Mouse (Mus musculus) yolk sac, embryonic 10.5 days (tissue): ENCODE results near the gene Acss3.
A peak's percentile ranks its signal among the peaks of the same experiment; 100 is the strongest.

Source experiments
- DNase-seq: peaks from one replicate; pipeline ENCODE4 v3.0.0-alpha.2; 2017; ENCODE audit warnings: low spot score

The Acss3 gene

DNA sequence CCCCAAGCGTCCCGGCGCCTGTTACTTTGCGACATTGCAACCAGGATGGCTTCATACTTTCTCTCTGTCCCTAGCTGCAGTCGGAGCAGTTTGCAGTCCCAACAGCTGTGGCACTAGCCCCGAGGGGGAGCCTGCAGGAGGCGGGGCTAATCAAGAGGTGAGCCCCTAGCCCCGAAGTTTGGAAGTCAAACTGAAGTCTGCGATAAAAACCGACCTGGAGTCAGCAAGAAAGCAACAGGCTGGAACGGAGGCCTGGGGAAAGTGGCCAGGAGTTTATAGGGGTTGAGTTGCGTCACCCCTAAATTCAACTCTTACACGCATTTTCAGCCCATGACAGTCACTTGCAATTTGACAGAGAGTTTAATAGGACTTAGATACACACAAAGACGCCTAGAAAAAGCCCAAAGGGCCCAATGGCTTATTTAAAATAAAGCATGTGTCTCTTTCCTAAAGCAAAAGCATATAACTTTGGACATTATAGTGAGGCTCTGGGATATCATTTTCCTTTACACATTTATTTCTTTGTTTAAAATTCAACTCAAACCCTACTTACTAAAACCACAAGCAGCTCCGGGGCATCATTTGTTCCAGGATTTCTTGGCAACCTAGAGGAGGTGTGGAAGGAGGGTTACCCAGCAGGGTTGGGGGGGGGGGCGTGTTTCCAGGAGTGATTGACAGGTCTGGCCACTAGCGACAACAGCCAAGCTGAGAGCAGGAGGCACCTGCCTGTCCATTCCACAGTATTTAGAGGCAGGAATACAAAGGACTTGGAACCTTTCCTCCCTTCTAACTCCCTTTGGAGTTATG lies at the start of gene Acss3:
Gene Acss3 (minus strand): TSS at position 140 of the 807 bp plus-strand sequence.
- peak; percentile 23 for DNase-seq

- DNase-seq: no peak
Observed at GRCm38 (mm10) chr10:107172003-107172689, 48.7 kb upstream of the Acss3 start.

- no peak for DNase-seq
Observed at GRCm38 (mm10) chr10:107166486-107166885, 43.0 kb upstream of the Acss3 start.

DNA sequence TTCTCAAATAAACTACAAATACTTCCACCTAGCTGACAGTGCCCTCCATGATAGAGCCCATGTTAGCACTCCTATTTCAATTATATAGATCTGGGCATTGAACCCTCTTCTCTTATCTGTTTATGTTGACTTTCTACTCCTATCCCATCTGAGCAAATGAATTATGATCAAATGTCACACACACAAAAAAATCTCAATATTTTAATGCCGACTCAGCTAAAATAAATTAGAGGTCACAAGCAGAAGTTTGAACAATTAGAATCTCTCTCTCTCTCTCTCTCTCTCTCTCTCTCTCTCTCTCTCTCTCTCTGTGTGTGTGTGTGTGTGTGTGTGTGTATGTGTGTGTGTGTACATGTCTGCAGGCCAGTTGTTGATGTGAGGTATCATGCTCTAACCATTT lies 25.3 kb upstream of the Acss3 start:
- no peak for DNase-seq

- DNase-seq: no peak
Observed at GRCm38 (mm10) chr10:107144016-107144415, 20.5 kb upstream of the Acss3 start.

GRCm38 (mm10) chr10:107142910-107143309 lies 19.4 kb upstream of the Acss3 start:
- DNase-seq: no peak

- peak; percentile 4 for DNase-seq
Observed at GRCm38 (mm10) chr10:107122744-107123528, 532 bp downstream of the Acss3 start.

GRCm38 (mm10) chr10:107121301-107121700 lies 2.2 kb downstream of the Acss3 start:
- DNase-seq: no peak

DNA sequence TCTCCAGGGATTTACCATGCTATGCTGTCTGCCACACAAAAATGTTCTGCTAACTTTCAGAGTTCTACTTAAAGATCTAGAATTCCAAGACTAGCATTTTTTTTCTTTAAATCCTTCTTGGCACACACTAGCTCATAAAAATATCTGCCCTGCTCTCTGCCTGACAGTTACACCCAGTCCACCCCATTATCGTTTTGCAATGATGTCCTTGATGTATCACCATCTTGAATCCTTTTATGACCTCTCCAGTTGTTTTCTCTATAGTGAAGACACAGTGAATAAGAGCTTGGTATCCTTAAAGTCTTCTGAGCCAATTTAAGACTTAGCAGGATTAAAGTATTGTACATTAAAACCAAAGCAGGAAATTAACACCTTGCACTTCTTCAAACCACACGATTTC lies 4.3 kb downstream of the Acss3 start:
- DNase-seq: no peak

GRCm38 (mm10) chr10:107116709-107117267 lies 6.7 kb downstream of the Acss3 start:
- no peak for DNase-seq

DNA sequence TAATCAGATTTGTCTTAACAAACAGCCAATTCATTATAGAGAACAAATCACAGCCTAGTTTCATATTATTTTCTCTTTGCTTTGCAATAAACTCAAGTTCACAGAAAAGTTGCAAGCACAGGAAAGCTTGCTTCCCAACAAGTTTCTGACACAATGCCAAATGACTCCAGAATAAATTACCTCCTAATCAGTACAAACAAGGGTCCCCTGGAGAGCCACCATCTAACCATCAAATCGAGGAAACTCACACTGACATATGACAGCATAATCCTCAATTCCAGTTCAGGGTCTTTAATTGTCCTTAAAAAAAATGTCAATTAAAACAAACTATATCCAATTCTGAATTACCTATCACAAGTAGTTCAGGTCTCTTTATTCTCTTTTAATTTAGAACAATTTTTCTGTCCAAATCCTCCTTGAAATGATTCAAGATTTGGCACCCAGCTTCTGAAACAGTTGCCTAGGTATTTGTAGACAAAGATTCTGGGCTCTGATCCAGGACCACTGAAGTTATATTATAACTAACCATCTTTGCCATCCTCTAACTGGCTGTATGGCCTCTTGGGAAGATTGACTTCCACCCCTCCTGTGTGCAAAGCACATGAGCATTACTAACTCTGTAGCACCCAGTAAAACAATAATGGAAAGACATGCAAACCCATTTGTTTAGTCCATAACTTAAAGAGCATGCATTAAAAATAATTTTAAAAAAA lies 7.4 kb downstream of the Acss3 start:
- no peak for DNase-seq

GRCm38 (mm10) chr10:107115121-107115520 lies 8.3 kb downstream of the Acss3 start:
- DNase-seq: no peak

- no peak for DNase-seq
Observed at GRCm38 (mm10) chr10:107094452-107094851, 29.0 kb downstream of the Acss3 start.

- DNase-seq: no peak
Observed at GRCm38 (mm10) chr10:107053846-107054624, 69.4 kb downstream of the Acss3 start.

DNA sequence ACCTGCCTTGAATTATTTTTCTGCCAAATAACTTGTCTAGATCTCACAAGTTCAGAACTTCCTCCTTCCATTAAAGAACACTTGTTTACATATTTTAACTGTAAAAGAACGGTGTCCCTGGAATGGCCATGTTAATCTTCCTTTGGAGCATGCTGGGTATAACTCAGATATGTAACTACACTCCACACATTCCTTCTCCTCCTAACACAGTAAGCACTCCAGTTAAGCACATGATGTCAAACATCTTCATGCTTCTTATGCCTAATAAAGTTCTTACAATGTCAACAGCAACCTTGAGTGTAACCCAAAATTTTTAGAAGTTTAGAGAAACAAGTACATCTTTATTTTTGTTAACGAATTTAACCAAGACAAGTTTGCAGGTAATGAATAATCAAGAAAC lies 73.0 kb downstream of the Acss3 start:
- DNase-seq: no peak

DNA sequence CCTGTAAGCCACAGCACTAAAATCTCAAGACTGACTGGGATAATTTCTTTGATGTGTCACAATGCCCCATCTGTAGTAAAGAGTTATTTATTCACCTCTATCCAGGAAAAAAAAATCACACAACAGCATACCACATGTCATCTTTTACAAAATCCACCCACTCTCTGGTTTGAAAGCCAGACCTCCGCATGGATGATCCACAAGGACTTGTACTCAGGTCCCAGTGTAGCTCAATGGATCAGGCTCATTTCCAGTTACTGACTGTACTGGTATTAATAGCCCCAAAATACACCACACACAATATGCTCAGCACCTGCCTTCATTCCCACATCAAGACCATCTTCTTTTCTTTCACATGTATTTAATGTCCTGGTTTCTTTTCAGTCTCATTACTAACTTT lies 80.8 kb downstream of the Acss3 start:
- no peak for DNase-seq

- DNase-seq: no peak
Observed at GRCm38 (mm10) chr10:107040837-107041236, 82.6 kb downstream of the Acss3 start.

- DNase-seq: no peak
Observed at GRCm38 (mm10) chr10:107040378-107040777, 83.1 kb downstream of the Acss3 start.

GRCm38 (mm10) chr10:107039211-107039610 lies 84.3 kb downstream of the Acss3 start:
- no peak for DNase-seq

- no peak for DNase-seq
Observed at GRCm38 (mm10) chr10:107024254-107024653, 99.2 kb downstream of the Acss3 start.

GRCm38 (mm10) chr10:107021118-107021517 lies 102.3 kb downstream of the Acss3 start:
- no peak for DNase-seq
